Mouse (Mus musculus): ENCODE results near the gene Dnajc4. TPM values are rescaled to one million over a fixed set of nuclear protein-coding genes. Genes with fewer than 3 reads are reported as not detected.

The Dnajc4 gene
- polyA plus RNA-seq, 1 experiment from 2014 or later: 20.3 TPM

GRCm38 (mm10) chr19:6939106-6940002, 53.0 kb downstream of the Dnajc4 start:
- Histone ChIP-seq H3K4me3 (peak overlapping the region; percentile 77; the same call in 1 of the 2 replicates), H3K4me1 (peaks cover 43% of the 10 kb centered on the region), H3K27ac (replicated peaks) (no peak overlapping the region), H3K36me3 (no peaks in the 10 kb centered on the region), H3K9ac (replicated peaks) (no peak overlapping the region), H3K27me3 (peaks cover 21% of the 10 kb centered on the region), H3K4me2 (replicated peaks) (peak overlapping the region; percentile 93; the same call in 1 of the 2 replicates), H3K9me3 (no peaks in the 10 kb centered on the region)
- 88% methylated on average over 20 of the region's 20 CpGs for WGBS
- no peak for ATAC-seq (replicated peaks)

Other genes with a start within 250 kb of the Dnajc4 start
- 7.1 and 7.7 TPM in 2 replicates for gene Rps6ka4, start 151.9 kb downstream of the Dnajc4 start, polyA plus RNA-seq (2015; fragmentation: Nextera tagmentation; extraction: Ambion mirVana)
- 0.40 and 0.71 TPM in 2 replicates for gene Ccdc88b, start 134.4 kb downstream of the Dnajc4 start, polyA plus RNA-seq (2015; fragmentation: Nextera tagmentation; extraction: Ambion mirVana)
- gene Trmt112, start 82.9 kb downstream of the Dnajc4 start, polyA plus RNA-seq (2015; fragmentation: Nextera tagmentation; extraction: Ambion mirVana): 116 and 125 TPM in 2 replicates
- gene Prdx5, start 82.5 kb downstream of the Dnajc4 start, polyA plus RNA-seq (2015; fragmentation: Nextera tagmentation; extraction: Ambion mirVana): 231 and 241 TPM in 2 replicates
- 20.3 and 21.2 TPM in 2 replicates for gene Esrra, start 70.8 kb downstream of the Dnajc4 start, polyA plus RNA-seq (2015; fragmentation: Nextera tagmentation; extraction: Ambion mirVana)
- gene Catsperz, start 67.2 kb downstream of the Dnajc4 start, polyA plus RNA-seq (2015; fragmentation: Nextera tagmentation; extraction: Ambion mirVana): 0.85 and 0.96 TPM in 2 replicates
- 1.4 and 1.8 TPM in 2 replicates for gene Kcnk4, start 58.1 kb downstream of the Dnajc4 start, polyA plus RNA-seq (2015; fragmentation: Nextera tagmentation; extraction: Ambion mirVana)
- gene Bad, start 50.7 kb downstream of the Dnajc4 start, polyA plus RNA-seq (2015; fragmentation: Nextera tagmentation; extraction: Ambion mirVana): 83.7 and 83.8 TPM in 2 replicates
- gene Gpr137, start 50.1 kb downstream of the Dnajc4 start, polyA plus RNA-seq (2015; fragmentation: Nextera tagmentation; extraction: Ambion mirVana): 48.0 and 48.2 TPM in 2 replicates
- gene Ppp1r14b, start 17.6 kb downstream of the Dnajc4 start, polyA plus RNA-seq (2015; fragmentation: Nextera tagmentation; extraction: Ambion mirVana): 263 and 289 TPM in 2 replicates
- 11.2 and 11.5 TPM in 2 replicates for gene Plcb3, start 16.1 kb downstream of the Dnajc4 start, polyA plus RNA-seq (2015; fragmentation: Nextera tagmentation; extraction: Ambion mirVana)
- gene Fkbp2, start 12.1 kb downstream of the Dnajc4 start, polyA plus RNA-seq (2015; fragmentation: Nextera tagmentation; extraction: Ambion mirVana): 83.7 and 90.9 TPM in 2 replicates
- 41.0 and 46.7 TPM in 2 replicates for gene Vegfb, start 4.9 kb downstream of the Dnajc4 start, polyA plus RNA-seq (2015; fragmentation: Nextera tagmentation; extraction: Ambion mirVana)
- gene Nudt22, start 3.5 kb upstream of the Dnajc4 start, polyA plus RNA-seq (2015; fragmentation: Nextera tagmentation; extraction: Ambion mirVana): 18.1 and 18.2 TPM in 2 replicates
- gene Trpt1, start 3.6 kb upstream of the Dnajc4 start, polyA plus RNA-seq (2015; fragmentation: Nextera tagmentation; extraction: Ambion mirVana): 14.8 and 16.0 TPM in 2 replicates
- 3.6 and 3.7 TPM in 2 replicates for gene Fermt3, start 26.9 kb upstream of the Dnajc4 start, polyA plus RNA-seq (2015; fragmentation: Nextera tagmentation; extraction: Ambion mirVana)
- gene Stip1, start 47.4 kb upstream of the Dnajc4 start, polyA plus RNA-seq (2015; fragmentation: Nextera tagmentation; extraction: Ambion mirVana): 243 and 245 TPM in 2 replicates
- gene Macrod1, start 64.2 kb upstream of the Dnajc4 start, polyA plus RNA-seq (2015; fragmentation: Nextera tagmentation; extraction: Ambion mirVana): 5.8 and 6.0 TPM in 2 replicates
- gene Flrt1, start 113.2 kb upstream of the Dnajc4 start, polyA plus RNA-seq (2015; fragmentation: Nextera tagmentation; extraction: Ambion mirVana): 14.9 and 18.9 TPM in 2 replicates
- gene Otub1, start 213.7 kb upstream of the Dnajc4 start, polyA plus RNA-seq (2015; fragmentation: Nextera tagmentation; extraction: Ambion mirVana): 232 and 233 TPM in 2 replicates
- gene Cox8a, start 225.0 kb upstream of the Dnajc4 start, polyA plus RNA-seq (2015; fragmentation: Nextera tagmentation; extraction: Ambion mirVana): 656 and 676 TPM in 2 replicates
- gene Naa40, start 248.6 kb upstream of the Dnajc4 start, polyA plus RNA-seq (2015; fragmentation: Nextera tagmentation; extraction: Ambion mirVana): 69.2 and 69.5 TPM in 2 replicates

Data from forebrain, embryonic 15.5 days (tissue).